Mouse (Mus musculus) mouse embryonic stem cell (cell line): Measurements from ENCODE around the gene Cdh4.

ENCODE experiments used
- in situ Hi-C, 2 experiments: fragments of 300-500 bp; cut with MboI; formaldehyde crosslinking; loops; 1 replicate in 1 of 2; 3 replicates in 1 of 2; pipeline ENCODE4 v1.14.3; 2019 to 2020; ENCODE audit warnings: low sequenced_read_pairs in 2 of 2, low pct_unique_long_range_greater_than_20kb in 1 of 2, mixed read lengths in 1 of 2; ENCODE audit not compliant: unreplicated experiment in 1 of 2

The Cdh4 gene

GRCm38 (mm10) chr2:179533196-179533595 is 91.0 kb downstream of the Cdh4 start:
- in situ Hi-C loops, result no loop called here

- in situ Hi-C loops, result no loop called here
Observed at GRCm38 (mm10) chr2:179533881-179534280, 91.7 kb downstream of the Cdh4 start.

GRCm38 (mm10) chr2:179535204-179535603 is 93.0 kb downstream of the Cdh4 start:
- in situ Hi-C loops, result no loop called here

GRCm38 (mm10) chr2:179536762-179537161 is 94.5 kb downstream of the Cdh4 start:
- in situ Hi-C loops, result no loop called here

- in situ Hi-C loops, result no loop called here
Observed at GRCm38 (mm10) chr2:179537390-179537789, 95.2 kb downstream of the Cdh4 start.

- in situ Hi-C loops, result no loop called here
Observed at GRCm38 (mm10) chr2:179537800-179538450, 95.7 kb downstream of the Cdh4 start.

- in situ Hi-C loops, result no loop called here
Observed at GRCm38 (mm10) chr2:179538535-179538934, 96.3 kb downstream of the Cdh4 start.

- in situ Hi-C loops, result no loop called here
Observed at GRCm38 (mm10) chr2:179539532-179540245, 97.5 kb downstream of the Cdh4 start.

- in situ Hi-C loops, result no loop called here
Observed at GRCm38 (mm10) chr2:179541096-179541495, 98.9 kb downstream of the Cdh4 start.

- in situ Hi-C loops, result no loop called here
Observed at GRCm38 (mm10) chr2:179547627-179548026, 105.4 kb downstream of the Cdh4 start.

- in situ Hi-C loops, result no loop called here
Observed at GRCm38 (mm10) chr2:179555928-179556327, 113.7 kb downstream of the Cdh4 start.

- in situ Hi-C loops, result no loop called here
Observed at GRCm38 (mm10) chr2:179562350-179562749, 120.1 kb downstream of the Cdh4 start.

GRCm38 (mm10) chr2:179565611-179566010 is 123.4 kb downstream of the Cdh4 start:
- in situ Hi-C loops, result no loop called here

GRCm38 (mm10) chr2:179567886-179568285 is 125.7 kb downstream of the Cdh4 start:
- in situ Hi-C loops, result no loop called here

GRCm38 (mm10) chr2:179569171-179569570 is 126.9 kb downstream of the Cdh4 start:
- in situ Hi-C loops, result no loop called here

- in situ Hi-C loops, result no loop called here
Observed at GRCm38 (mm10) chr2:179571175-179571769, 129.0 kb downstream of the Cdh4 start.

- in situ Hi-C loops, result no loop called here
Observed at GRCm38 (mm10) chr2:179573331-179573730, 131.1 kb downstream of the Cdh4 start.

GRCm38 (mm10) chr2:179573786-179574185 is 131.6 kb downstream of the Cdh4 start:
- in situ Hi-C loops, result no loop called here

GRCm38 (mm10) chr2:179575585-179575984 is 133.4 kb downstream of the Cdh4 start:
- in situ Hi-C loops, result no loop called here

- in situ Hi-C loops, result no loop called here
Observed at GRCm38 (mm10) chr2:179576221-179576620, 134.0 kb downstream of the Cdh4 start.
